Mouse (Mus musculus): ENCODE measurements at regions not wholly inside any gene's neighbourhood (a gene's known extent, or its start where the extent isn't known, plus 50 kb on each side); places are given as distances from the start of the nearest gene placed in this dataset.

- TF ChIP-seq MYOG (IDR thresholded peaks at IDR 0.05; ENCODE audit: control insufficient read depth, extremely low read depth, insufficient read length) = no peak
- no peak for TF ChIP-seq CTCF (IDR thresholded peaks at IDR 0.05; ENCODE audit: control insufficient read depth, insufficient read depth, insufficient read length)
- no peak for TF ChIP-seq USF1 (IDR thresholded peaks at IDR 0.05; ENCODE audit: low read depth)
- no peak for TF ChIP-seq MAX (IDR thresholded peaks at IDR 0.05)
- TF ChIP-seq FOSL1 (IDR thresholded peaks at IDR 0.05; ENCODE audit: insufficient read depth, low read length, poor library complexity, severe bottlenecking) = no peak
- TF ChIP-seq CEBPB (IDR thresholded peaks at IDR 0.05; ENCODE audit: low read depth) = no peak
These were observed 80.2 kb downstream of the Tmem30b start for GRCm38 (mm10) chr12:73465975-73466374.

All from C2C12 (cell line).